Mouse (Mus musculus) MEL (cell line): Measurements from ENCODE around the gene Aunip. TPM values are rescaled to one million over a fixed set of nuclear protein-coding genes. Genes with fewer than 3 reads are reported as not detected.

Experiments used
- DNase-seq: peaks from one replicate; pipeline ENCODE4 v3.0.0; 2011; ENCODE audit warnings: low read depth, low spot score
- H3K27ac ChIP-seq: 2 replicates; pipeline ENCODE4 v1.5.1; 2012; ENCODE audit warnings: low read depth, mild to moderate bottlenecking, control low read depth, low read length, moderate library complexity; ENCODE audit not compliant: control insufficient read depth
- H3K27me3 ChIP-seq, 2 experiments: fragments of 150-350 bp in 1 of 2; sonication (generic) in 1 of 2; 2 replicates each; pipeline ENCODE4 v1.6.1; 2012; ENCODE audit warnings: low read length in 2 of 2, mild to moderate bottlenecking in 2 of 2, improper control_type of control experiment in 1 of 2, moderate library complexity in 1 of 2; ENCODE audit not compliant: insufficient read depth in 2 of 2, control insufficient read depth in 1 of 2
- H3K36me3 ChIP-seq, 2 experiments: 2 replicates each; pipeline ENCODE4 v1.6.1; 2012 to 2014; ENCODE audit warnings: low read length in 2 of 2, improper control_type of control experiment in 1 of 2, inconsistent platforms in 1 of 2, mild to moderate bottlenecking in 1 of 2; ENCODE audit not compliant: insufficient read depth in 2 of 2, control insufficient read depth in 1 of 2
- H3K4me1 ChIP-seq, 2 experiments: fragments of 150-350 bp in 1 of 2; sonication (generic) in 1 of 2; 2 replicates each; pipeline ENCODE4 v1.6.1; 2012; ENCODE audit warnings: low read length in 2 of 2, improper control_type of control experiment in 1 of 2, mild to moderate bottlenecking in 1 of 2; ENCODE audit not compliant: insufficient read depth in 2 of 2, control insufficient read depth in 1 of 2
- H3K4me3 ChIP-seq, 2 experiments: fragments of 150-350 bp in 1 of 2; sonication (generic) in 1 of 2; 2 replicates each; pipeline ENCODE4 v1.5.1; 2012; ENCODE audit warnings: low read depth in 2 of 2, low read length in 2 of 2, mild to moderate bottlenecking in 2 of 2, moderate library complexity in 2 of 2, control low read depth in 1 of 2, improper control_type of control experiment in 1 of 2; ENCODE audit not compliant: control insufficient read depth in 1 of 2, insufficient read depth in 1 of 2
- H3K79me2 ChIP-seq: 2 replicates; pipeline ENCODE4 v1.6.1; 2012; ENCODE audit warnings: mild to moderate bottlenecking, low read length, moderate library complexity; ENCODE audit not compliant: control insufficient read depth, poor library complexity, insufficient read depth
- H3K9ac ChIP-seq: 2 replicates; pipeline ENCODE4 v1.6.1; 2012; ENCODE audit warnings: low read depth, mild to moderate bottlenecking, control low read depth, low read length, moderate library complexity; ENCODE audit not compliant: control insufficient read depth, poor library complexity, severe bottlenecking
- H3K9me3 ChIP-seq: fragments of 150-350 bp; sonication (generic); replicated peaks from 2 replicates; pipeline ENCODE4 v1.6.1; 2012; ENCODE audit warnings: mild to moderate bottlenecking, low read length, improper control_type of control experiment, moderate library complexity; ENCODE audit not compliant: insufficient read depth
- CHD1 ChIP-seq: IDR thresholded peaks from 2 replicates; pipeline ENCODE4 v1.6.1; 2012; ENCODE audit warnings: low read depth, mild to moderate bottlenecking, inconsistent platforms, low read length, improper control_type of control experiment
- ELF1 ChIP-seq: IDR thresholded peaks from 2 replicates; pipeline ENCODE4 v1.6.1; 2014; ENCODE audit warnings: low read depth, mild to moderate bottlenecking, inconsistent platforms, low read length, improper control_type of control experiment, moderate library complexity
- EP300 ChIP-seq, 2 experiments: IDR thresholded peaks; 2 replicates each; pipeline ENCODE4 v1.6.1; 2011; ENCODE audit warnings: improper control_type of control experiment in 2 of 2, low read length in 2 of 2, low read depth in 1 of 2, mild to moderate bottlenecking in 1 of 2
- GABPA ChIP-seq: IDR thresholded peaks from 2 replicates; pipeline ENCODE4 v1.6.1; 2012; ENCODE audit warnings: low read depth, mild to moderate bottlenecking, inconsistent platforms, low read length, improper control_type of control experiment, moderate library complexity
- HCFC1 ChIP-seq: IDR thresholded peaks from 2 replicates; pipeline ENCODE4 v1.6.1; 2012; ENCODE audit warnings: low read depth, mild to moderate bottlenecking, inconsistent platforms, low read length, improper control_type of control experiment, moderate library complexity
- KAT2A ChIP-seq: conservative IDR thresholded peaks from 2 replicates; pipeline ENCODE4 v1.6.1; 2012; ENCODE audit warnings: low read depth, low read length, improper control_type of control experiment, inconsistent platforms
- MAFK ChIP-seq: IDR thresholded peaks from 2 replicates; pipeline ENCODE4 v1.6.1; 2011; ENCODE audit warnings: low read depth, mild to moderate bottlenecking, low read length, improper control_type of control experiment, borderline replicate concordance
- MAX ChIP-seq: IDR thresholded peaks from 2 replicates; pipeline ENCODE4 v1.6.1; 2011; ENCODE audit warnings: low read length, improper control_type of control experiment
- MAZ ChIP-seq: IDR thresholded peaks from 2 replicates; pipeline ENCODE4 v1.6.1; 2012; ENCODE audit warnings: low read depth, mild to moderate bottlenecking, inconsistent platforms, low read length, improper control_type of control experiment
- MXI1 ChIP-seq: IDR thresholded peaks from 2 replicates; pipeline ENCODE4 v1.6.1; 2011; ENCODE audit warnings: mild to moderate bottlenecking, low read depth, low read length, improper control_type of control experiment
- MYC ChIP-seq: IDR thresholded peaks from 2 replicates; pipeline ENCODE4 v1.6.1; 2011; ENCODE audit warnings: low read depth, mild to moderate bottlenecking, low read length, improper control_type of control experiment, moderate library complexity
- NELFE ChIP-seq: IDR thresholded peaks from 2 replicates; pipeline ENCODE4 v1.6.1; 2011; ENCODE audit warnings: low read depth, low read length, improper control_type of control experiment
- POLR2A ChIP-seq, 2 experiments: IDR thresholded peaks; 2 replicates each; pipeline ENCODE4 v1.6.1; 2011 to 2012; ENCODE audit warnings: low read length in 2 of 2, mild to moderate bottlenecking in 2 of 2, control low read depth in 1 of 2, improper control_type of control experiment in 1 of 2, low read depth in 1 of 2, moderate library complexity in 1 of 2; ENCODE audit not compliant: control insufficient read depth in 1 of 2, insufficient read depth in 1 of 2, poor library complexity in 1 of 2
- RCOR1 ChIP-seq: IDR thresholded peaks from 2 replicates; pipeline ENCODE4 v1.6.1; 2012; ENCODE audit warnings: low read depth, mild to moderate bottlenecking, inconsistent platforms, low read length, improper control_type of control experiment
- SMC3 ChIP-seq: IDR thresholded peaks from 2 replicates; pipeline ENCODE4 v1.6.1; 2011; ENCODE audit warnings: low read depth, low read length, improper control_type of control experiment
- TCF12 ChIP-seq: IDR thresholded peaks from 2 replicates; pipeline ENCODE4 v1.6.1; 2014; ENCODE audit warnings: low read depth, mild to moderate bottlenecking, inconsistent platforms, low read length, improper control_type of control experiment, moderate library complexity
- UBTF ChIP-seq: IDR thresholded peaks from 2 replicates; pipeline ENCODE4 v1.6.1; 2012; ENCODE audit warnings: low read depth, mild to moderate bottlenecking, inconsistent platforms, low read length, improper control_type of control experiment, moderate library complexity, borderline replicate concordance; ENCODE audit not compliant: insufficient read depth
- ZNF384 ChIP-seq: IDR thresholded peaks from 2 replicates; pipeline ENCODE4 v1.6.1; 2012; ENCODE audit warnings: low read depth, mild to moderate bottlenecking, inconsistent platforms, low read length, improper control_type of control experiment
- polyA plus RNA-seq, 2 experiments: library from polyadenylated mRNA; stranded (reverse) in 1 of 2; unstranded in 1 of 2; fragments of >175 nt in 1 of 2; fragments of >200 nt in 1 of 2; gene quantifications; 2 replicates each; pipeline versions ENCODE4 v1.2.1 to v1.2.4; 2012; ENCODE audit warnings: low replicate concordance in 2 of 2, low read depth in 1 of 2; ENCODE audit not compliant: insufficient read length in 2 of 2, insufficient read depth in 1 of 2, missing spikeins in 1 of 2
- total RNA-seq: library from RNA; depleted of rRNA; stranded (reverse); fragments of 300-350 nt; gene quantifications from 2 replicates; pipeline ENCODE4 v1.2.3, GENCODE M21; 2012

Aunip gene
- total and polyA plus RNA-seq, 3 experiments: 14.9 to 20.6 TPM; not detected in 1

DNA sequence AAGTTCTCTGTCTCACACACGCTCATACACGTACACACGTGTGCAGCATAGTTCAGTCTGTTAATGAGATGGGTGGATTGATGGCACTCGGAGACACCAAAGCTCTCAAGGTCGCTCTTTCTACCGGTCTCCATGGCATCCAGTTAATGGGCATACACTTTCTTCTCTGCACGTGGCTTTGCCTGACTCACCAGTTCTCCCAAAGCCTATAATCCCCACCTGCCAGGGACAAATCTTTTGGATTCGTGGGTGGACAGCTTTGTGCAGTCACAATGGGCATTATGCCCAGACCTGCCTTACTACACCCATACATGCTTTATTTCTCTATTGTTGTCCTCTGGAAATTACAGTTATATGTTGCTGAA, 25.0 kb downstream of the Aunip start:
- peaks cover 12% of the 10 kb centered on the region for H3K79me2 ChIP-seq
- TF ChIP-seq CHD1 (no peak), MYC (peak; percentile 24), MXI1 (peak; percentile 90; the same call in 1 of the 2 replicates), GABPA (no peak)
- H3K9ac ChIP-seq: peak overlapping the region; percentile 59
- peaks cover 9 to 14% of the 10 kb centered on the region in 2 experiments for H3K4me1 ChIP-seq
- peak overlapping the region; percentile 71 to 77 for H3K4me3 ChIP-seq
- no peaks in the 10 kb centered on the region for H3K9me3 ChIP-seq
- H3K27me3 ChIP-seq: no peaks in the 10 kb centered on the region
- DNase-seq: no peak
- no peak overlapping the region for H3K27ac ChIP-seq
- H3K36me3 ChIP-seq: peaks cover 0 to 7% of the 10 kb centered on the region in 2 experiments; a peak in 2 of 4 replicates

DNA sequence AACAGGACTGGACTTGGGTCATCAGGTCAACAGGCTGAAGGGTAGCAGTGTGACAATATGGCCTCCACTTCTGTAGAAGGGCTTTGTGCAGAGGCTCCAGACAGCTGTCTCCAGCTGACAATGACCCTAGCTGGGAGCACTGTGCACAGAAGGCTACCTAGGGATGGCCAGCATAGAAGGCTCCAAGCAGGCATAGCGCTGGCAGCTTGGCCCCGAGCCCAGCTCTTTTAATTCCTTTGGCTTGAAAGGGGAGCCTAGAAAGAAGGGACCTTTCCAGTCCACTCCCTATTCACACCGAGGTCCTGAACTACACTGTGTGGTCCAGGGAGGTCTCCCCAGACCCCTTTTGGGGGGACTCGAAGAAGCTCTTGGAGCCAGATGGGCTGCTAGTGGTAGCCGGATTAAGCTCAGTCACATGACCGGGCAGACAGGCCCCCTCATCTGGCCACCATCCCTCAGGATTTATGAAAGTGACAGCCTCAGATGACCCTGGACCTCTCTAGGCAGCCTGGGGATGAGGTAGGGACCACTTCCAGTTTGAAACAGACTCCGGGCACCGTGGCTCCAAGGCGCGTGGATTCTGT, 28.3 kb downstream of the Aunip start:
- Histone ChIP-seq H3K4me1 (no peaks in the 10 kb centered on the region; a peak in 1 of 4 replicates), H3K27me3 (no peaks in the 10 kb centered on the region)
- no peak for DNase-seq

DNA sequence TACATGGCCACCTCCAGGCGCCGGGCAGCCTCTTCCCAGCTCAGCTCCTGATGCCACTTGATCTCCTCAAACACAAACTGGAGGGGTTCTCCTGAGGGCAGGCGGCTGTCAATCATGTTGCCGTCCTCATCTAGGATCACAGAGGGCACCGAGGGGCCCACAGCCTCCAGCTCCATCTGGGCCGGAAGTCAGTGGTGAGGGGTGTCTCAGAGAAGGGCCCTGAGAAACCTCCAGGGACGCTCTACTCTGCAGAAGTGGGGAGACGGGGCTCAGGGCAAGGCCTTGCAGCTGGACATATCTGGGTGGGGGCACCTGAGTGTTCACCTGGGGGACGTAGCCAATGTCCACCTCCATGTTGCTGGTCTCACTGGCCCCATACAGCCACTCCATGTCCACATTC, 31.9 kb downstream of the Aunip start:
- Histone ChIP-seq H3K36me3 (no peaks in the 10 kb centered on the region), H3K4me3 (no peak overlapping the region), H3K4me1 (peaks cover 0 to 6% of the 10 kb centered on the region in 2 experiments; a peak in 1 of 4 replicates), H3K9ac (no peak overlapping the region), H3K79me2 (no peaks in the 10 kb centered on the region), H3K27ac (no peak overlapping the region), H3K9me3 (no peaks in the 10 kb centered on the region), H3K27me3 (no peaks in the 10 kb centered on the region)
- TF ChIP-seq RCOR1 (no peak), NELFE (no peak), MAFK (no peak), TCF12 (no peak), CHD1 (no peak), MAZ (no peak), EP300 (IDR thresholded peaks at IDR 0.05; ENCODE audit: low read depth in 1 of 2, low read length in 2 of 2) (no peak), SMC3 (no peak), ELF1 (no peak), UBTF (no peak)
- no peak for DNase-seq

More for the DNA sequence above, 28.3 kb downstream of the Aunip start:
- no peak overlapping the region for H3K27ac ChIP-seq
- H3K36me3 ChIP-seq: peaks cover 0 to 3% of the 10 kb centered on the region in 2 experiments; a peak in 1 of 4 replicates
- peaks cover 9% of the 10 kb centered on the region for H3K79me2 ChIP-seq
- no peak overlapping the region for H3K9ac ChIP-seq
- TF ChIP-seq EP300 (IDR thresholded peaks at IDR 0.05; ENCODE audit: low read depth in 1 of 2, low read length in 2 of 2): no peak
- TF ChIP-seq MAX: no peak
- TF ChIP-seq POLR2A (IDR thresholded peaks at IDR 0.05; ENCODE audit: control insufficient read depth in 1 of 2, insufficient read depth in 1 of 2, low read depth in 1 of 2, low read length in 2 of 2, poor library complexity in 1 of 2): no peak
- TF ChIP-seq HCFC1: no peak
- no peak for TF ChIP-seq MYC
- TF ChIP-seq KAT2A: no peak
- TF ChIP-seq ZNF384: no peak
- H3K4me3 ChIP-seq: no peak overlapping the region
- no peaks in the 10 kb centered on the region for H3K9me3 ChIP-seq
